Mouse (Mus musculus): Measurements from ENCODE around the gene Ston2. TPM values are rescaled to one million over a fixed set of nuclear protein-coding genes. Genes with fewer than 3 reads are reported as not detected.
A peak's percentile ranks its signal among the peaks of the same experiment; 100 is the strongest.

Ston2 gene
- polyA plus RNA-seq, 1 experiment from 2014 or later = 5.6 TPM

GRCm38 (mm10) chr12:91780531-91780930, 7.7 kb downstream of the Ston2 start:
- no peak for TF ChIP-seq CTCF (IDR thresholded peaks at IDR 0.05; ENCODE audit: low read depth)
- no peak for TF ChIP-seq EP300 (IDR thresholded peaks at IDR 0.05; ENCODE audit: low read depth)
- Histone ChIP-seq H3K27ac (ENCODE audit: low read depth) (no peak overlapping the region), H3K9ac (replicated peaks) (no peak overlapping the region), H3K4me2 (ENCODE audit: low read depth, low read length) (no peak overlapping the region), H3K27me3 (ENCODE audit: insufficient read depth, low read length) (peaks cover 7% of the 10 kb centered on the region), H3K4me3 (ENCODE audit: low read depth, low read length) (no peak overlapping the region), H3K9me3 (ENCODE audit: low read length) (no peaks in the 10 kb centered on the region), H3K36me3 (replicated peaks; ENCODE audit: insufficient read depth, low read length) (no peaks in the 10 kb centered on the region), H3K4me1 (ENCODE audit: insufficient read depth) (peaks cover 11% of the 10 kb centered on the region)
- ATAC-seq = no peak
- no peak for DNase-seq
- WGBS (ENCODE audit: insufficient replicate concordance) = 73% methylated on average over 3 of the region's 3 CpGs

GRCm38 (mm10) chr12:91779004-91779365, 9.2 kb downstream of the Ston2 start:
- peak; percentile 92 for ATAC-seq
- Histone ChIP-seq H3K27me3 (ENCODE audit: insufficient read depth, low read length) (peaks cover 7% of the 10 kb centered on the region), H3K4me2 (ENCODE audit: low read depth, low read length) (peak overlapping the region; percentile 88), H3K36me3 (replicated peaks; ENCODE audit: insufficient read depth, low read length) (no peaks in the 10 kb centered on the region), H3K27ac (ENCODE audit: low read depth) (peak overlapping the region; percentile 44; the same call in 1 of the 2 replicates), H3K4me3 (ENCODE audit: low read depth, low read length) (peak overlapping the region; percentile 72), H3K9ac (replicated peaks) (peak overlapping the region; percentile 75), H3K4me1 (ENCODE audit: insufficient read depth) (peaks cover 19% of the 10 kb centered on the region), H3K9me3 (ENCODE audit: low read length) (no peaks in the 10 kb centered on the region)
- WGBS (ENCODE audit: insufficient replicate concordance) = 2% methylated on average over 35 of the region's 35 CpGs
- DNase-seq = peak; percentile 81
- no peak for TF ChIP-seq CTCF (IDR thresholded peaks at IDR 0.05; ENCODE audit: low read depth)
- no peak for TF ChIP-seq EP300 (IDR thresholded peaks at IDR 0.05; ENCODE audit: low read depth)

- ATAC-seq (peak; percentile 68), DNase-seq (peak; percentile 45)
- Histone ChIP-seq H3K9ac (replicated peaks) (peak overlapping the region; percentile 75), H3K4me3 (ENCODE audit: low read depth, low read length) (peak overlapping the region; percentile 72), H3K4me1 (ENCODE audit: insufficient read depth) (peaks cover 19% of the 10 kb centered on the region), H3K27me3 (ENCODE audit: insufficient read depth, low read length) (peaks cover 7% of the 10 kb centered on the region), H3K27ac (ENCODE audit: low read depth) (peak overlapping the region; percentile 44; the same call in 1 of the 2 replicates), H3K4me2 (ENCODE audit: low read depth, low read length) (peak overlapping the region; percentile 88), H3K36me3 (replicated peaks; ENCODE audit: insufficient read depth, low read length) (no peaks in the 10 kb centered on the region), H3K9me3 (ENCODE audit: low read length) (no peaks in the 10 kb centered on the region)
- 2% methylated on average over 48 of the region's 51 CpGs for WGBS (ENCODE audit: insufficient replicate concordance)
- TF ChIP-seq CTCF (IDR thresholded peaks at IDR 0.05; ENCODE audit: low read depth) (no peak), EP300 (IDR thresholded peaks at IDR 0.05; ENCODE audit: low read depth) (no peak)
These were observed 9.8 kb downstream of the Ston2 start for GRCm38 (mm10) chr12:91778211-91779003.

GRCm38 (mm10) chr12:91776342-91776741, 11.8 kb downstream of the Ston2 start:
- TF ChIP-seq EP300 (IDR thresholded peaks at IDR 0.05; ENCODE audit: low read depth) (no peak), CTCF (IDR thresholded peaks at IDR 0.05; ENCODE audit: low read depth) (no peak)
- no peak overlapping the region for H3K9ac ChIP-seq (replicated peaks)
- ATAC-seq (no peak), DNase-seq (no peak)
- 38% methylated on average over 5 of the region's 5 CpGs for WGBS (ENCODE audit: insufficient replicate concordance)
- H3K4me3 ChIP-seq (ENCODE audit: low read depth, low read length) = no peak overlapping the region
- peaks cover 19% of the 10 kb centered on the region for H3K4me1 ChIP-seq (ENCODE audit: insufficient read depth)
- no peak overlapping the region for H3K27ac ChIP-seq (ENCODE audit: low read depth)
- H3K36me3 ChIP-seq (replicated peaks; ENCODE audit: insufficient read depth, low read length) = no peaks in the 10 kb centered on the region
- H3K27me3 ChIP-seq (ENCODE audit: insufficient read depth, low read length) = peaks cover 7% of the 10 kb centered on the region
- no peaks in the 10 kb centered on the region for H3K9me3 ChIP-seq (ENCODE audit: low read length)
- no peak overlapping the region for H3K4me2 ChIP-seq (ENCODE audit: low read depth, low read length)

- Histone ChIP-seq H3K27me3 (ENCODE audit: insufficient read depth, low read length) (peaks cover 7% of the 10 kb centered on the region), H3K4me1 (ENCODE audit: insufficient read depth) (peaks cover 19% of the 10 kb centered on the region), H3K4me3 (ENCODE audit: low read depth, low read length) (no peak overlapping the region), H3K9me3 (ENCODE audit: low read length) (no peaks in the 10 kb centered on the region), H3K4me2 (ENCODE audit: low read depth, low read length) (no peak overlapping the region), H3K9ac (replicated peaks) (no peak overlapping the region), H3K36me3 (replicated peaks; ENCODE audit: insufficient read depth, low read length) (no peaks in the 10 kb centered on the region), H3K27ac (ENCODE audit: low read depth) (0 out of 2 replicates have a peak overlapping the region, but pooled peaks have one; percentile 22)
- TF ChIP-seq CTCF (IDR thresholded peaks at IDR 0.05; ENCODE audit: low read depth) = no peak
- no peak for TF ChIP-seq EP300 (IDR thresholded peaks at IDR 0.05; ENCODE audit: low read depth)
- ATAC-seq (no peak), DNase-seq (no peak)
- WGBS (ENCODE audit: insufficient replicate concordance) = 41% methylated on average over 8 of the region's 8 CpGs
These were observed 13.3 kb downstream of the Ston2 start for GRCm38 (mm10) chr12:91774811-91775284.

- Histone ChIP-seq H3K9me3 (ENCODE audit: low read length) (no peaks in the 10 kb centered on the region), H3K36me3 (replicated peaks; ENCODE audit: insufficient read depth, low read length) (no peaks in the 10 kb centered on the region), H3K4me2 (ENCODE audit: low read depth, low read length) (no peak overlapping the region), H3K4me3 (ENCODE audit: low read depth, low read length) (no peak overlapping the region), H3K9ac (replicated peaks) (no peak overlapping the region), H3K4me1 (ENCODE audit: insufficient read depth) (peaks cover 27% of the 10 kb centered on the region), H3K27ac (ENCODE audit: low read depth) (no peak overlapping the region), H3K27me3 (ENCODE audit: insufficient read depth, low read length) (no peaks in the 10 kb centered on the region)
- WGBS (ENCODE audit: insufficient replicate concordance) = 74% methylated on average over 2 of the region's 2 CpGs
- ATAC-seq = no peak
- DNase-seq = no peak
- TF ChIP-seq EP300 (IDR thresholded peaks at IDR 0.05; ENCODE audit: low read depth) (no peak), CTCF (IDR thresholded peaks at IDR 0.05; ENCODE audit: low read depth) (no peak)
These were observed 19.3 kb downstream of the Ston2 start for GRCm38 (mm10) chr12:91768871-91769270.
